Comparison of ENCODE assay signal across 10 mouse cellular contexts in the genomic region with DNA sequence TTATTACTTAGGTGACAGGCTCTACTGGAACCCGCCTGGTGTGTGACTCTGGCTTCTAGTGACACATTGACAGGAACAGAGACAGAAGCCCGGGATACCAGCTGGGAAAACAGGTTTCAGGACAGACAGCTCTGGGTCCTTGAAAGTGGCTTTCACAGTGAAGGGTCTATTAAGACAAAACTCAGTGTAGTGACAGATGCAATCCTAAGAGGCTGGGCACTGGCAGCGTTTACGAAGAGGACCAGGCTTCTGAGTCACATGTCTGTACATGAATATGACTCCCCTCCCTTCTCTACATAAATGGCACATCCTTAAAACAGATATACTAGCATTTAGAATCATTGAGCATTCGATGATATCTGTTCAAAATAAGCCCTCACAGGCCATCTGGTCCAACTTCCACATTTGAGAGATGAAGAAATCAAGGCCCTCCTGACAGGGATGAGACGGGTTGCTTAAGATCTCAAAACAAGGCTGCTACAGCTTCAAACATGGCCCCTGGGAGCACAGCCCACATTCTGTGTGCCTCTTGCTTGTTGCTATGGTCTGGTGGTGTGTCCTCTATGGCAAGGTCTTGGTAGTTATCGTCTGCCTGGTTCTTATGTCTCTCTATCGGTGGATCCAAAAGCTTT.
DNase-seq lines count a peak whose midpoint lies in the region; ATAC-seq and TF ChIP-seq lines count a peak whose summit lies in the region.
"Had no signal": no experiment of that assay in that cellular context is flagged by ENCODE, and none has a peak within 500 bp of the region (broad histone marks: within the 10 kb centered on the region; RNA-seq: fewer than 3 reads in every experiment).

No protein-coding gene starts in this region.

- ATAC-seq in liver, embryonic 15.5 days (ENCODE audit: insufficient read depth): 0 out of 2 replicates have a peak, but pooled peaks have one; percentile 15
- peak; percentile 34; the same call in 1 of the 2 replicates for ATAC-seq in megakaryocyte-erythroid progenitor cell, adult 5-6 weeks (replicated peaks; ENCODE audit: low FRiP score, low TSS enrichment, poor library complexity, severe bottlenecking)
- ATAC-seq: activated CD4-positive, CD25-positive, alpha-beta regulatory T cell, adult 4 months had no signal

- H3K4me2 ChIP-seq in liver, embryonic 15.5 days: peak overlapping the region; percentile 33; the same call in 1 of the 2 replicates

- H3K27me3 ChIP-seq in heart, adult 2 months (ENCODE audit: control insufficient read depth, insufficient read depth, low read length): no peaks in the 10 kb centered on the region
- no peaks in the 10 kb centered on the region for H3K27me3 ChIP-seq in liver, embryonic 15.5 days

- WGBS in heart, adult 2 months: 73% methylated on average over 8 of the region's 8 CpGs
- WGBS in liver, embryonic 15.5 days (ENCODE audit: insufficient replicate concordance): 40% methylated on average over 8 of the region's 8 CpGs

- no peak for TF ChIP-seq CTCF in heart, adult 2 months (IDR thresholded peaks at IDR 0.05)
- TF ChIP-seq CTCF in brain, embryonic 14.5 days (IDR thresholded peaks at IDR 0.05; ENCODE audit: borderline replicate concordance, extremely low read depth, insufficient read depth, insufficient read length): no peak

- H3K4me3 ChIP-seq in heart, adult 2 months: peak overlapping the region; percentile 8; the same call in 1 of the 2 replicates
- H3K4me3 ChIP-seq in liver, embryonic 15.5 days (replicated peaks): no peak overlapping the region

- intact Hi-C loops in heart, adult 2 months (cut with DNase I): no loop called here
- intact Hi-C loops in heart, postnatal 25 days (cut with DNase I): no loop called here

- DNase-seq in heart, adult 2 months: no peak
- no peak for DNase-seq in heart, postnatal 25 days (ENCODE audit: low spot score)
- DNase-seq in liver: no peak
- DNase-seq in brain, embryonic 14.5 days (ENCODE audit: low read depth): peak; percentile 66
- DNase-seq in right cerebral cortex, adult 2 months (ENCODE audit: low spot score in 2 of 2): no peak
- DNase-seq in urinary bladder, postnatal 14 days (ENCODE audit: low spot score): no peak
- DNase-seq: cerebellum, adult 9-10 months had no signal

- H3K27ac ChIP-seq in heart, adult 2 months: peak overlapping the region; percentile 43
- H3K27ac ChIP-seq in liver, embryonic 15.5 days (replicated peaks): peak overlapping the region; percentile 41; the same call in 1 of the 2 replicates

- no peak overlapping the region for H3K9ac ChIP-seq in heart, adult 2 months (ENCODE audit: low read depth, low read length)
- H3K9ac ChIP-seq in liver, embryonic 15.5 days: no peak overlapping the region

- no peaks in the 10 kb centered on the region for H3K36me3 ChIP-seq in heart, adult 2 months (ENCODE audit: control insufficient read depth, insufficient read depth, low read length)
- no peaks in the 10 kb centered on the region for H3K36me3 ChIP-seq in liver, embryonic 15.5 days (replicated peaks)

- no peaks in the 10 kb centered on the region for H3K79me2 ChIP-seq in heart, adult 2 months (replicated peaks; ENCODE audit: control insufficient read depth, insufficient read depth, low read length)

- no peak for TF ChIP-seq EP300 in heart, adult 2 months (IDR thresholded peaks at IDR 0.05; ENCODE audit: insufficient read depth, low read depth, low read length)

- no peaks in the 10 kb centered on the region for H3K9me3 ChIP-seq in liver, embryonic 15.5 days (replicated peaks)

- peaks cover 1% of the 10 kb centered on the region for H3K4me1 ChIP-seq in heart, adult 2 months (ENCODE audit: control insufficient read depth, insufficient read depth, low read length)
- no peaks in the 10 kb centered on the region for H3K4me1 ChIP-seq in liver, embryonic 15.5 days (replicated peaks)

- no peak for TF ChIP-seq POLR2A in heart, adult 2 months (IDR thresholded peaks at IDR 0.05; ENCODE audit: insufficient read depth, low read depth, low read length)
- TF ChIP-seq POLR2A in brain, embryonic 14.5 days (IDR thresholded peaks at IDR 0.05; ENCODE audit: borderline replicate concordance, extremely low read depth, insufficient read depth, insufficient read length, poor library complexity, severe bottlenecking): no peak
